Mouse (Mus musculus): Measurements from ENCODE around the gene Plscr5. TPM values are rescaled to one million over a fixed set of nuclear protein-coding genes. Genes with fewer than 3 reads are reported as not detected.

Plscr5 gene
- total RNA-seq, 2 experiments from 2014 or later: not detected

GRCm38 (mm10) chr9:92226127-92226655 lies 33.5 kb downstream of the Plscr5 start:
- DNase-seq (ENCODE audit: low spot score in 2 of 2): no peak

DNA sequence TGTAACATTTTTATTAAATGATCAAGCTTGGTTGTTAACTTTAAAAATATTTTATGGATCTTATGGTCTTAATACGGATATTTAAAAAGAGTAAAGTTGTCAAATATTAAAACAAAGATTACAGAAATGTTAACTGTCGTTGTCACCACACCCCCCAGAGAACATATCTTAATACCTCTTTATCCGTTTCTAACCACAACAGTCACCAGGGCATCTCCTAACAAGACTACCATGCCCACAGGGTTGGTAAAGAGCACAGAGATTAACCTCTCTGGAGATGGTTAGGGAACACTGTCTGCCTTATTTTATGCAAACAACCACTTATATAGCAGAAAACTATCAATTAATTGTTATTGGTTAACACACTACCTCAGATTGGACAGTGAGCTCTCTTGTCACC lies 34.1 kb downstream of the Plscr5 start:
- no peak for DNase-seq (ENCODE audit: low spot score in 2 of 2)

DNA sequence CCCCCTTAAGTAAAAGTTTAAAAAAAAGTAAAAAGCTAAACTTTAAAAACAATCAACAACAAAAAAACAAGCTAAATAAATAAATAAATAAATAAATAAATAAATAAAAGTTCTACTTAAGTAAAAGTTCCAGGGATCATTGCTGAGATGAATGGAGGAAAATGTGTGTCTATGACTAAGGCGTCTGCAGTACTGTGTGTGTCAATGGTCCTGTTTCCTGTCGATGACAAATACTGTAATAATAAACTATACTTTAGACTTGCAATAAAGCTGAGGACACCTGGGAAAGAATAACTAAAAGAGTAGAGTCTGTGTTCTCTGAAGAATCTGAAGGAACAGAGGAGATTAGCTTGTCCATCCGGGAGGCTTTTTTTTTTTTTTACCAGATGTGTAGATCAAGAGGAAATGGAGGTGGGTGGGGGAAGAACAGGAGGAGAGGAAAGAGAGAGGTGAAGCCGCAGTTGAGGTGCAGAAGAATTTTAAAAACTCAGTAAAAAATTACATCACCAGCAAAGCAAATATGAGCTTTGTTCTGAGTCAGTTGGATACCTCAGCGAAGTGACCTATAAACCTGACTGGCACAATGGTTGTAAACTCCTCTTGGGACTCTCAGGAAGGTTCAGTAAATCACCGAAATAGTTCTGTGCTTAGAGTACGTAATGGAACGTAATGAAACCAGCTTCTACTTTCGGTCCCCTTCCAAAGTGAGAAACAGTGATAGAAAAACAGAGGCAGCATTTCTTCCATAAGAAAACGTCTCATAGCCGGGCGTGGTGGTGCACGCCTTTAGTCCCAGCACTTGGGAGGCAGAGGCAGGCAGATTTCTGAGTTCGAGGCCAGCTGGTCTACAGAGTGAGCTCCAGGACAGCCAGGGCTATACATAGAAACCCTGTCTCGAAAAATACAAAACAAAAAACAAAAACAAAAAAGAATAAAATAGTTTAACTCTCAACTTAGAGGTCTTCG lies 36.4 kb downstream of the Plscr5 start:
- DNase-seq (ENCODE audit: low spot score in 2 of 2): no peak

GRCm38 (mm10) chr9:92229833-92230205 lies 37.1 kb downstream of the Plscr5 start:
- DNase-seq (ENCODE audit: low spot score in 2 of 2): no peak

- DNase-seq (ENCODE audit: low spot score in 2 of 2): no peak
Measured at GRCm38 (mm10) chr9:92234901-92235458, 42.2 kb downstream of the Plscr5 start.

GRCm38 (mm10) chr9:92248773-92249446 lies 56.2 kb downstream of the Plscr5 start:
- no peak for DNase-seq (ENCODE audit: low spot score in 2 of 2)

- DNase-seq (ENCODE audit: low spot score in 2 of 2): no peak
Measured at GRCm38 (mm10) chr9:92249447-92249852, 56.7 kb downstream of the Plscr5 start, which contains the start of gene Plscr1. Gene Plscr1 (plus strand): TSS chr9:92249750.

- DNase-seq (ENCODE audit: low spot score in 2 of 2): peak; percentile 35 to 56
Measured at GRCm38 (mm10) chr9:92249987-92250772, 57.4 kb downstream of the Plscr5 start.

GRCm38 (mm10) chr9:92252718-92253117 lies 60.0 kb downstream of the Plscr5 start:
- DNase-seq (ENCODE audit: low spot score in 2 of 2): no peak

DNA sequence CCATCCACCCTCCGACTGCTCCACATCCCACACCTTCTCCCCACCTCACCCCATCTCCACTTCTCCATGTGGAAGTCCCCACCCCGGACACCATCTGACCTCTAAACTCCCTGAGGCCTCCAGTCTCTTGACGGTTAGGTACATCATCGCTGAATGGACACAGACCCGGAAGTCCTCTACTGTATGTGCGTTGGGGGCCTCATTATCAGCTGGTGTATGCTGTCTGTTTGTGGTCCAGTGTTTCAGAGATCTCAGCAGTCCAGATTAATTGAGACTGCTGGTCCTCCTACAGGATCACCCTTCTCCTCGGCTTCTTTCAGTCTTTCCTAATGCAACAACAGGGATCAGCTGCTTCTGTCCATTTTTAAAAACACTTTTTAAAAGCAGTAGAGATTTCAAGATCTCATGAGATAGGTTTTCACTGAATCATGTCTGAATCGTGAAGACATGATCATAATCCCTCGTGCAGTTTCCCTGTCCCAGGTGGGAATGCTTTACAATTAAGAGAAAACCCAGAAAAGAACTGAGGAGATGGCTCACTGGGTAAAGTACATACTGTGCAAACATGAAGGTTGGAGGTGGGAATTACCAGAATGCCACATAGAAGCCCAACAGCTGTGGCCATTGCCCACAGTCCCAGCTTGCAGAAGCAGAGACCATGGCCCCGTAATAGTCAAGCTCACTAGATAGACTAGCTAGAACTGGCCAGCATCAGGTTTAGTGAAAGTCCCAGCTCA lies 61.0 kb downstream of the Plscr5 start:
- DNase-seq (ENCODE audit: low spot score in 2 of 2): no peak

Other genes with a start within 250 kb of the Plscr5 start
- 10 to 100 TPM; 19.1 to 20.3 TPM for gene Plscr1, start 56.8 kb downstream of the Plscr5 start, total RNA-seq (2021)
- gene Plscr2, start 82.7 kb downstream of the Plscr5 start, total RNA-seq (2021): 10 to 100 TPM in 1 of 2 experiments, 1 to 10 TPM in 1; 5.9 to 14.7 TPM
- gene 1700057G04Rik, start 116.4 kb downstream of the Plscr5 start, total RNA-seq (2021): not detected